Mouse (Mus musculus) ES-Bruce4 (cell line): ENCODE results near the gene Gda. TPM values are rescaled to one million over a fixed set of nuclear protein-coding genes. Genes with fewer than 3 reads are reported as not detected.

ENCODE experiments used
- H3K27ac ChIP-seq: 2 replicates; pipeline ENCODE4 v1.5.1; 2012; ENCODE audit warnings: low read length, inconsistent platforms; ENCODE audit not compliant: insufficient read depth
- H3K27me3 ChIP-seq: 2 replicates; pipeline ENCODE4 v1.6.1; 2012; ENCODE audit warnings: mild to moderate bottlenecking, low read length, inconsistent platforms; ENCODE audit not compliant: control insufficient read depth, poor library complexity, insufficient read depth, severe bottlenecking
- H3K36me3 ChIP-seq: 2 replicates; pipeline ENCODE4 v1.6.1; 2012; ENCODE audit warnings: inconsistent platforms, mild to moderate bottlenecking, low read length, moderate library complexity; ENCODE audit not compliant: control insufficient read depth, poor library complexity, insufficient read depth, severe bottlenecking
- H3K4me1 ChIP-seq: one replicate; pipeline ENCODE4 v1.8.1; 2011; ENCODE audit warnings: low read length; ENCODE audit not compliant: control insufficient read depth, insufficient read depth
- H3K4me3 ChIP-seq: 2 replicates; pipeline ENCODE4 v1.5.1; 2011; ENCODE audit warnings: low read depth, mild to moderate bottlenecking, low read length
- H3K9ac ChIP-seq: 2 replicates; pipeline ENCODE4 v1.6.1; 2012; ENCODE audit warnings: low read depth, mild to moderate bottlenecking, inconsistent platforms; ENCODE audit not compliant: poor library complexity, severe bottlenecking
- H3K9me3 ChIP-seq: replicated peaks from 2 replicates; pipeline ENCODE4 v1.6.1; 2012; ENCODE audit warnings: mild to moderate bottlenecking, low read length, inconsistent platforms; ENCODE audit not compliant: control insufficient read depth, poor library complexity, insufficient read depth, severe bottlenecking
- CTCF ChIP-seq: IDR thresholded peaks from one replicate; pipeline ENCODE4 v1.8.1; 2011; ENCODE audit warnings: low read depth, low read length
- EP300 ChIP-seq: IDR thresholded peaks from 2 replicates; pipeline ENCODE4 v1.6.1; 2011; ENCODE audit warnings: low read depth, low read length; ENCODE audit not compliant: insufficient read depth
- POLR2A ChIP-seq: IDR thresholded peaks from one replicate; pipeline ENCODE4 v1.8.1; 2011; ENCODE audit warnings: low read length; ENCODE audit not compliant: insufficient read depth
- polyA plus RNA-seq: library from polyadenylated mRNA; stranded (reverse); fragments of >200 nt; gene quantifications from 2 replicates; pipeline ENCODE4 v1.2.4, GENCODE M21; 2011; ENCODE audit warnings: low read depth; ENCODE audit not compliant: missing spikeins, insufficient read depth, insufficient read length

Gda gene
- polyA plus RNA-seq, 1 experiment, result not detected

- no peak for TF ChIP-seq EP300
- TF ChIP-seq POLR2A, result no peak
- TF ChIP-seq CTCF, result no peak
- Histone ChIP-seq H3K4me3 (no peak overlapping the region), H3K9ac (no peak overlapping the region), H3K36me3 (no peaks in the 10 kb centered on the region), H3K4me1 (no peaks in the 10 kb centered on the region), H3K27me3 (no peaks in the 10 kb centered on the region), H3K27ac (no peak overlapping the region), H3K9me3 (no peaks in the 10 kb centered on the region)
Measured at GRCm38 (mm10) chr19:21499394-21499983, 26.2 kb upstream of the Gda start.

GRCm38 (mm10) chr19:21495817-21496216 lies 22.6 kb upstream of the Gda start:
- no peak overlapping the region for H3K4me3 ChIP-seq
- no peak overlapping the region for H3K9ac ChIP-seq
- H3K27me3 ChIP-seq, result no peaks in the 10 kb centered on the region
- no peak overlapping the region for H3K27ac ChIP-seq
- H3K9me3 ChIP-seq, result no peaks in the 10 kb centered on the region
- H3K36me3 ChIP-seq, result no peaks in the 10 kb centered on the region
- no peaks in the 10 kb centered on the region for H3K4me1 ChIP-seq
- no peak for TF ChIP-seq POLR2A
- no peak for TF ChIP-seq CTCF
- TF ChIP-seq EP300, result no peak

- Histone ChIP-seq H3K4me3 (no peak overlapping the region), H3K27me3 (no peaks in the 10 kb centered on the region), H3K9me3 (no peaks in the 10 kb centered on the region), H3K27ac (no peak overlapping the region), H3K4me1 (no peaks in the 10 kb centered on the region), H3K36me3 (no peaks in the 10 kb centered on the region), H3K9ac (no peak overlapping the region)
- TF ChIP-seq POLR2A, result no peak
- no peak for TF ChIP-seq EP300
- TF ChIP-seq CTCF, result no peak
Measured at GRCm38 (mm10) chr19:21493807-21494521, 20.7 kb upstream of the Gda start.

- Histone ChIP-seq H3K4me1 (no peaks in the 10 kb centered on the region), H3K9ac (no peak overlapping the region), H3K36me3 (no peaks in the 10 kb centered on the region), H3K4me3 (no peak overlapping the region), H3K9me3 (no peaks in the 10 kb centered on the region), H3K27ac (no peak overlapping the region), H3K27me3 (no peaks in the 10 kb centered on the region)
- no peak for TF ChIP-seq EP300
- TF ChIP-seq CTCF, result no peak
- TF ChIP-seq POLR2A, result no peak
Measured at GRCm38 (mm10) chr19:21491391-21491790, 18.1 kb upstream of the Gda start.

GRCm38 (mm10) chr19:21487124-21487944 lies 14.1 kb upstream of the Gda start:
- Histone ChIP-seq H3K27me3 (no peaks in the 10 kb centered on the region), H3K9me3 (no peaks in the 10 kb centered on the region), H3K27ac (no peak overlapping the region), H3K36me3 (no peaks in the 10 kb centered on the region), H3K4me3 (no peak overlapping the region), H3K4me1 (no peaks in the 10 kb centered on the region), H3K9ac (no peak overlapping the region)
- TF ChIP-seq POLR2A (no peak), EP300 (no peak), CTCF (no peak)
